Mouse (Mus musculus): ENCODE data around the gene Pycard. TPM values are rescaled to one million over a fixed set of nuclear protein-coding genes. Genes with fewer than 3 reads are reported as not detected.

The Pycard gene
- total RNA-seq, 2 experiments from 2014 or later: 5.6 to 13.6 TPM

DNA sequence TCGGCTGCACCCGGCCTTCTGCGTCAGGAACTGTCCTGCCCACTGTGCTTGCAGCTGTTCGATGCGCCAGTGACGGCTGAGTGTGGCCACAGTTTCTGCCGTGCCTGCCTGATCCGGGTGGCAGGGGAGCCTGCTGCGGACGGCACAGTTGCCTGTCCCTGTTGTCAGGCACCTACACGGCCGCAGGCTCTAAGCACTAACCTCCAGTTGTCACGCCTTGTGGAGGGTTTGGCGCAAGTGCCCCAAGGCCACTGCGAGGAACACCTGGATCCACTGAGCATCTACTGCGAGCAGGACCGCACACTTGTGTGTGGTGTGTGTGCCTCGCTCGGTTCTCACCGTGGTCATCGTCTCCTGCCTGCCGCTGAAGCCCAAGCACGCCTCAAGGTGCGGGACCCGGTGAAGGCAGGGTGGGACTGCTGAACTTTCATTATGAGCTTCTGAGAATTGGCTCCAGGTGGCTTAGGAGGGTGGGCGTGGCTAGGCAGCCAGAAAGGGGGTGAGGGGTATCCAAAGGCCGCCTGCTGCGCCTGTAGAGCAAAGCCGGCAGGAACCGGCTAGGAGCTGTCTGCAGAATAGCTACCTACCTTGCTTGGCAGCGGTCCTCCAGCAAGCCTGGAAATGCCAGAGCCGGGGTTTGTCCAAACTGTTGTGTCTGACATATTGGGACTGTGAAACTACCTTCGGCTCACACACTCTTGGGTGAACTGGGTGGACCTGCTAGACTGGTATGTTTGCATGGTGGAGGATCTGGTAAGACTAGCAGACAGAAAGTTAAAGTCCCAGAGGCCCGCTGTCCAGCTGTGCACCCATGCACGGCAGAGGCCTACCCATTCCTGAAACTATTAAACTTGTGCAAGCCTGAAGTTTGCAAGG is 11.1 kb upstream of the Pycard start:
- intact Hi-C loops (cut with DNase I): no loop called here
- DNase-seq: peak; percentile 25 to 61

DNA sequence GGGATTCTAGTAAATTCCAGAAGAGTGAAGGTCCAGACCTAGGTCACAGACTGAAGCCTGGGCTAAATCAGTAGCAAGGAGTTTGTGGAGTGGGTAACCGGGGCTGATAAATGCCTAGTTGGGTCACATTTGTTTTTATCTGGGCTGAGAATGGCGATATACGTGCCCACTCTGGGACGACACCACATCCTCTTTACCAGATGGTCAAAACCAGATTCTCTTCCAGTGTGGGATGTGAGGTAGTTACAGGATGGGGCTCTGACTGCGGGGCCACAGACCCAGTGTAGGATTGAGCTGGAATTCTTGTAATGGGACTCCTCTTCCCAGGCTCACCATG is 10.5 kb upstream of the Pycard start:
- intact Hi-C loops (cut with DNase I): no loop called here
- no peak for DNase-seq

DNA sequence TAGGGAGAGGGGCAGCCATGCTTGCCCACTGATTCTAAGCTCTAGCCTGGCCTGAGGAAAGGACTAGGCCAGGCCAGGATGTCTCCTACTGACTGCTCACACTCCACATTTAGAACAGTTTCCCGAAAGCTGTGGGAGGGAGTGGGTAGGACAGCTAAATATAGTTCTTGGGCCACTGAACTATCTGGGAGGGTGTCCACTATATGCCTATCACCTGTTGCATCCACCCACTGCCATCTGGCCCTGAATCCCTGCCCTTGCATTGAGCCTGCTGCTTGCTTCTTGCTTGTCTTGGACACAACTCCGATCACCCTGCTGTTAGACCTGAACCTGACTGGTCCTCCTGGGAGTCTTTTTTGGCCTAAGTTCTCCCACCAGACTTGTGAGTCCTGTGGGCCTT is 10.0 kb upstream of the Pycard start, which contains the start of gene Trim72:
Gene Trim72 (plus strand): TSS at position 262 of the 400 bp plus-strand sequence.
- intact Hi-C loops (cut with DNase I): no loop called here
- DNase-seq: peak; percentile 35 to 55

DNA sequence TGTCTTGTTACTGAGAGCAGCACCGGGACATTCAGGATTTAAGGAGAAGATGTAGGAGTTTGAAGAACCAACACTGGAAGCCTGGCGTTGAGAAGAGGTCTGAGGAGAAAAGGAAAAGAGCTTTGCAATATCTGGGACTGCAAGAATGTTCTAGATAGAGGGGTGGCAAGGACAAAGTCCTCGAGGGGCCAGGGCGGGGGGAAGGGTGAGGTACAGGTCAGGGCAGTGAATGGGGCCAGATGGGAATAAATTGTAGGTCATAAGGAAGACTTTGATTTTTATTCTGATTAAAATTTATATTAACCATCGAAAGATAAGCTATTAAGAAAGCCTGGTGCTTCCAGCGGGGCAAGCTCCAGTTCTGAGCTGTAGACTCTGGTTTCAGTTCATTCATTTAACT is 9.4 kb upstream of the Pycard start:
- intact Hi-C loops (cut with DNase I): no loop called here
- DNase-seq: no peak

DNA sequence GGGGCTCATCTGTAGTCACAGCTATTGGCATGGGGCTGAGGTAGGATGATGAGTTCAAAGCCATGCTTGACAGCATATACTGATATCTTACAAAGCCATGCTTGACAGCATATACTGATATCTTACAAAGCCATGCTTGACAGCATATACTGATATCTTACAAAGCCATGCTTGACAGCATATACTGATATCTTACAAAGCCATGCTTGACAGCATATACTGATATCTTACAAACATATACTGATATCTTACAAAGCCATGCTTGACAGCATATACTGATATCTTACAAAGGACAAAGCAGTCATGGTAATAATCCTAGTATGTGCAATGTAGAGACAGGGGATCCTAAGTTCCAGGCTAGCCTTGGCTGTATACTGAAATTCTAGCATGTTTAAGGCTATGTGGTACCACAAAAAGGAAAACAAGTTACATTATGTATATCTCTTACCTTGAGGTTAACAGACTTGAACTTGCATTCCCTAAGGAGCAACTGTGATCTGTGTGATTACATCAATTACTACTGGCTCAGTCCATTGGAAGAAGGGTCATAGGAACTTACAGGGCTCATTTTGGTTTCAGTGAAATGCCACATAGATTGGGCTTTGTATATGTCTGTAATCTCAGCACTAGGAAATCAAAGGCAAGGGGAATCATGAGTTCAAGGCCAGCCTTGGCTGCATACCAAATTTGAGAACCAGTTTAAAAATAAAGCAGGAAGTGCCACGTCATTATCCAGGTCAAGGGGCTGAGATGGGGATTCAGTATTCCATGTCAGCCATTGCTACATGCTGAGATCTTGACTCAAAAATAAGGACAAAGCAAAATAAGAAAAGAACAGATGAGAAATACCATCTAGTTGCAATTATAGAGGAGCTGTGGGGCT is 6.6 kb upstream of the Pycard start:
- no peak for DNase-seq
- intact Hi-C loops (cut with DNase I): no loop called here

DNA sequence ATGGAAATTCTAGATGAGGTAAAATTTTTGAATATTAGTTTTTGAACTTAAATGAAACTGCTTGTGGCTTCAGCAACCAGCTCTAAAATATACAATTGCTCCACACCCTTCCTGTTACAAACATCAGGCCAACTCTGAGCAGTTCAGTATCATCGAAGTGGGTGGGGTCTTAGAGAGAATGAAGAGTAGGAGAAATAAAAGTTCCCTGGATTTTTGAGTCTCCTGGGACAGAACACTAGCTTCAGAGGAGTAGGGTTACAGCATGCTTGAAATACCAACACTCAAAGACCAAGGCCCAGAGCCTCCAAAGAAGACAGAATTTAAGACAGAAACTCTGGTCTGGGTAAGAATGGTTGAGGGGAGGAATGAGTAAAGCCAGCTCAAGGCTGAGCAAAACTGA is 5.8 kb upstream of the Pycard start:
- intact Hi-C loops (cut with DNase I): no loop called here
- DNase-seq: no peak

DNA sequence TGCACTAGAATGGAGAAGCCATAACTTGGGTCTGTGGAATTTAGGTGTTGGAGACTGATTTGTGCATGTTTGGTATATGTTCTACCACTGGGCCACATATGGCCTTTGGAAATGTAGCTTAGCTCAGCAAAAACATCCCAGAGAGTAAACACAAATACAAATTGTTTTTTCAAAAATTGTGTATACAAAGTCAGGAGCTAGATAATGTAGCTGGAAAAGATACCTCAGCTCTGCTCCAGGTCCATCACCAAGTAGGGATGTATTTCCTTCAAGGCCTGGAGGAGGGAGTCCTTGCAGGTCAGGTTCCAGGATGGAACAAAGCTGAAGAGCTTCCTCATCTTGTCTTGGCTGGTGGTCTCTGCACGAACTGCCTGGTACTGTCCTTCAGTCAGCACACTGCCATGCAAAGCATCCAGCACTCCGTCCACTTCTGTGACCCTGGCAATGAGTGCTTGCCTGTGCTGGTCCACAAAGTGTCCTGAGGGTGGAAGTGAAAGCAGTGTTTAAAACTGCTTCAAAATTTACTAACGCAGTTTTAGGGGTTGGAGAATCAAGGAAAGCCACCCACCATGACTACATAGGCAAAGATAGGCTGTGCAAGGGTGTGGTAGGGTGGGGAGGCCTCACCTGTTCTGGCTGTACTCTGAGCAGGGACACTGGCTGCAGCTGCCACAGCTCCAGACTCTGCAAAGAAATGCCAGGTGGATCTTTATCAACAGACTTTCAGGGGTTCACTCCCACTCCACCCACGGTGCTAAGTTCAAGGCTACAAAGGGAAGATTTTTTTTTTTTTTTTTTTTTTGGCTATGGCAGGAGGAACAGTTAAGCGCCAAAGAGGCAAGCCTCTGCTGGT is 953 bp downstream of the Pycard start:
- intact Hi-C loops (cut with DNase I): no loop called here
- no peak for DNase-seq

DNA sequence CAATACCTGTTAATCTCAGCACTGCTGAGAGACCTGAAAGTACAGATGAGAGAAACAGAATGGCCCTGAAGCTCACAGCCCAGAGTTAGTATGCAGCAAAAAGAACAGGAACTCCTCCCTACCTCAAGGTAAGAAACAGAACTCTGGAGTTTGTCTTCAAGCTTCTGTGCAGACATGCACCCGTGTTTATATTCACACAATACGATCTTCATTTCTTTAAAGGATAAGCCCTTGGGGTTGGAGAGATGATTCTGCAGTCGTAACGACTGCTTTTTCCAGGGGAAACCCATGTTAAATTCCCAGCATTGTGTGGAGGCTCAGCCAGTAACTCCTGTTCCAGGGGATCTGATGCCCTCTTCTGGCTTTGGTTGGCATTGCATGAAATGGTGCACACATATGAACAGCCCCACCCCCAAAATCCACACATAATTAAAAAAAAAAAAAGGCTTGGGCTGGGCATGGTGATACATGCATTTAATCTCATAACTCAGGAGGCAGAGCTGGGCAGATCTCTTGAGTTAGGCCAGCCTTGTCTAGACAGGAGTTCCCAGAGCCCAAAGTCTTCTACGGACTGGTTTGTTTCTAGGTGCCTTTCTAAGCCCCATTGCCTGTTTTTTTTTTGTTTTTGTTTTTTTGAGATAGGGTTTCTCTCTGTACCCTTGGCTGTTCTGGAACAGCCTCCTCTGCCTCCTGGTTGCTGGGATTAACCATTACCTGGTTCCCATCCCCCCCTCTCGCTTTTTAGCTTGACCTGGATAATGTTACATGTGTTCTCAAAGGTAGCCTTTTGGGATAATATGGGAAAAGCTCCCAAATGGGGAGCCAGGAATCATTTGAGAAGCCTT is 1.8 kb downstream of the Pycard start:
- peak; percentile 75 to 84 for DNase-seq
- intact Hi-C loops (cut with DNase I): no loop called here

DNA sequence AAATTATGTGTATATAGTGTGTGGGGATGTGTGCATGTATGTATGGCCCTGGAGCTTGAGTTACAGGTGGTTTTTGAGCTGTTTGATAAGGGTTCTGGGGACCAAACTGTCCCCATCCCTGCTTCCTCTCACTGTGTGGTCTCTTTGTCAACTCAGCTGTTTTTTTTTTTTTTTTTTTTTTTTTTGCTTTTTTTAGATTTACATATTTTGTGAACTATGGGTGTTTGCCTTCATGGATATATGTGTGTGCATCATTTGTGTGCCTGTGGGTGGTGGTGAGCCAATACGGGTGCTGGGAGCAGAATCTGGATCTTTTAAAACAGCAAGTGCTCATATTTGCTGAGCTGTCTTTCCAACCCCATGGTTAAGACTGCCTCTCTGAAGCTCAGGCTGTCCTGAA is 4.8 kb downstream of the Pycard start:
- intact Hi-C loops (cut with DNase I): no loop called here
- DNase-seq: no peak

DNA sequence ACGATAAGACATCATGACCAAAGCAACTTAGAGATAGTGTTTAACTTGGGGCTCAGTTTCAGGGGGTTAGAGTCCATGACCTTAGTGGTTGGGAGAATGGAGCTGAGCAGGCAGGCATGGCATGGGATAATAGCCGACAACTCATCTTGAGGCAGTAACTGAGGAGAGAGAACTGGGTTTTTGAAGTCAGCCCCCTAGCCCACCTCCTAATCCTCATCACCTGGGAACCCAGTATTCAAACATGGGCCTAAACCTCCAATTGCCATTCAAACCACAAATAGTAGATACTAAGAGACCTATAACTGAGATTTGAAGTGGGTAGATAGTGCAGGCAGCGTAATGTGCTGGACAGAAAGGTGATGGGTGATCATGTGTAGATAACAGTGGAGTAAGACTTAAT is 13.1 kb downstream of the Pycard start:
- DNase-seq: no peak
- intact Hi-C loops (cut with DNase I): no loop called here

DNA sequence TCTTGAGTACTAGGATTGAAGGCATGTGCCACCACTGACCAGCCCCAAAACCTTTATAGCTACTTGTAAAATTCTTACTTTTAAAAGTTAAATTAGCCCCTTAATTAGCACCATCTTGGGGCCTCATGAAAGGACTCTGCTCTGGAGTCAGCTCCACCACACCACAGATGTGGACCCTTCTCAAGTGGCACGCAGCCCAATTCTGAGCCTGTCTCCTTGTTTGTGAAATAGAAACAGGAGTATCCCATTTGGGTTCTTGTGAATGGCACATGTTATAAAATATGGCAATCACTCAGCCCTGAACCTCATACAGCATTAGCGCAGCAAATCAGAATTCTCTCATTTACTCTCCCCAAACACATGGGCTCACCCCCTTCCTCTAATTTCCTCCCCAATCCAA is 14.8 kb downstream of the Pycard start:
- no peak for DNase-seq
- intact Hi-C loops (cut with DNase I): no loop called here

DNA sequence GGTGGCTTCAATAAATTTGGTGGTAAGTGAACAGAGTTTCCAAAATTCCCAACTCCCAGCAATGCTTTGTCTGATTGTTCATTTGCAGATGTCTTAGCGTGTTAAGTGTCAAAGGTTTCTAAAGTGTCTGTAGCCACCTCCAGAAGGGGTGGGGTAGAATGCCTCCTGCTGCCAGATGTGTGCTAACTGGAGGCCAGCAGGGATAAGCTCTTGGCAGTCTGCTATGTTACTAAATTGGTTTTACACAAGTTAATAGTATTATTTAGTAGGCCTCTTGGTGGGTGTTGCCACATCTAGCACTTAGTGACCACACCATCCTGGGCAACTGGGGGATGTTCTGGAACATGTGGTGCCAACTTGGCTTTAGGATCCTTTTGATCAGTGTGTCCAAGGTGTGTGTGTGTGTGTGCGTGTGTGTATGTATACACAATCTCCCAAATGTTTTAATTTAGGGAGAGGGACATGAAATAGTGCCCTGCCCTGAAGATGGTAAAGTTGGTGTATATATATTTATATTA is 19.2 kb downstream of the Pycard start:
- intact Hi-C loops (cut with DNase I): no loop called here
- DNase-seq: peak; percentile 19 to 37

DNA sequence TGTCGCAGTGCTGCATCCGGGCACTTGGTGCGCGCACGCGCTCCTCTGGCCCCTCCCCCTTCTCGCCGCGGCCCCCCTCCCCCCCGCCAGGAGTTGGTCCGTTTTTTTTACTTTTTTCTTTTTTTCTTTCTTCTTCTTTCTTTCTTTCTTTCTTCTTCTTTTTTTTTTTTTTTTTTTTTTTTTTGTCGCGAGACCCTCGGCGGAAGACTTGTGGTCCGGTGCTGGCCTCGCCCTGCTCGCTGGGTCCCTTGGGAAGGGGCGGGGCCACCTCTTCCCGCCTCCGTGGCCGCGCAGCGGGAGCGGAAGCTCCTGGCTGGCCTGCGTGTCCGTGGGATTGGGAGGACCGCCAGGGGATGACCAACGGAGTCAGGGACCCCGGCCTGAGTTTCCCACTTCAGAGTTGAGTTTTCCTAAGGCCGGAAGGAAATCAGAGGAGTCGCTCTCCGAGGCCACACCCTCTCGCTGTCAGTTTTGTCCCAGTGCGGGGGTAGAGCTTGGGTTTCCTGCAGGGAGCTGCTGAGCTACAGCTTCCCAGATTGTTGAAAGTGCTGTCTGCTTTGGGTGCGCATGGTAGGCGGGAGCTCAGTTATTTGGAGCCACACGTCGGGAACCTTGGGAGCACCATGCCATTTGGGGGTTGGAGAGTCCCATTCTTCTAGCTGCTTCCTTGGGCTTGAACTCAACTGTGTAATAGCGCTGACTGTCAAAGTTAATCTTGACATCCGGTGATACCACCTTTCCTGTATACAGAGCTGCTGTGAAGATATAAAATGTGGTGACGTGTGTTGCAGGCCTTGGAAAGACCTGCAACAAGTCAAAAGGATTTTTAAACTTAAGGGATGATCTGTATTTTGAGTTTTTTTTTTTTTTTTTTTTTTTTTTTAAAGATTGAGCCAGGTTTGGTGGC is 25.5 kb downstream of the Pycard start:
- peak; percentile 87 to 89 for DNase-seq
- intact Hi-C loops (cut with DNase I): loop anchor here (2.0 kb wide), 1 partner anchor 31 kb away; no protein-coding TSS in a partner anchor

DNA sequence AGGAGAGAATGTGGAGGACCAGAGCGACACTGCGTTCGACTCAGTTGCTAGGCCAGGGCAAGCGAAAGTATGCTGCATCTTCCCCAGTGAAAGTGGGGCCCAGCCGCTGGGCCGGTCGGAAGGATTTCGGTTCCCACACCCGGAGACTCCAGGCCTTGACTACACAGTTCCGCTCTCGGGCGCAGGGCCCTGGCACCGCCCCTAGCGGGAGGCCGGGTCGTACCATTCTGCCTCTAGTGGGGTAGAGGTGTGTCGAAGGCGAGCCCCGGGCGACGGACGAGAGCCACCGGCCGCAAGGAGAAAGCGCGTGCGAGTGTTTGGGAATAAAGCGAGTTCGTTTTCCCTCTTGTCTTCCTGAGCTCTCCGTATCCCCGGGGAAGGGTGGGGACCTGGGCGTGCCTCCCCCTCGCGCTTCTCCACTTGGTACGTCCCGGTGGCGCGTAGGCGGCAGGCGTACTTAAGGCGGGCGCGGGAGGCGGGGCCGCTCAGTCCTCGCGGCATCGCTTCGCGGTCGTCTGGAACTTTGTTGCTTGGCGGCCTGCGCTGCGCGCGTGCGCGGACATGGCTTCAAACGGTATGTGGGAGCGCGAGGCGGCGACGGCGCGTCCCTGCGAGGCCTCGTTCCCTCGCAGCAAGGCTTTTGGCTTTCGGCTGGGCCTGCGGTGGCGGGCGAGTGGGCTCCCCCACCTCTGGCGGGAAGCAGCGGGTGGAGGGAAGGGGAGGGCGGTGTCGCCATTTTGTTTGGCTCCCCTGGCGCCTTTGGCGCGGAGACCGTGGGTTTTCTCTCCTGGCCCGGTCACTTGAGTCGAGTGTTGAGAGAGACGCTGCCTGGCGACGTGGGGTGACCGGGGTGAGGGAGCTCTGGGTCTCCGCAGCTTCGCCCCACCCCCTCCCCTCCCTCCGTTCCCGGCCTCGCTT is 26.4 kb downstream of the Pycard start, which contains the start of gene Fus:
Gene Fus (plus strand): TSS at position 454 of the 918 bp plus-strand sequence.
- intact Hi-C loops (cut with DNase I): loop anchor here (2.0 kb wide), 1 partner anchor 30 kb away; no protein-coding TSS in a partner anchor
- peak; percentile 97 to 98 for DNase-seq

DNA sequence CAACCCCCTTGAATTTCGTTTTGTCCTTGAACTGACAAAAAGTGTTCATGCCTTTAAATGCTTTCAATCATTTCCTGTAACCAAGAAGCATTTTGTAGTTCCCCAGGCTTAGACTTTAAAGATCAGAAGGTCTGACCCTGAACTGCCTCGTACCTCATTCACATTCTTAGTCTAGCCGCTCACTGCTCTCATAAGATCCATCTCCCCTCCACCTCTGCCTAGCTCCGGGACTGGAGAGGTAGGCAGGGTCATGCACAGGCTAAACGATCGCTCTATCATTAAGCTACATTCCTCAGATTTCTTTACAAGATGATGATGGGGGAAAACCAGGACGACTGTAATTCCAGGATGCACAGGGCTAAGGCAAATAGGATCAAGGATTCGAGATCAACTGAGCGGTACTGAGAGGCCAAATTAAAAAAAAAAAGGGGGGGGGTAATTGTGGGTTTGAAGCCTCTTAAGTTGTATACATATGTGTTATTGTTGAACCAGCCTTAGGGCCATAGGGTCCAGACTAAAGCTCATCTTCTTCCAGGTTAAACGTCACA is 27.2 kb downstream of the Pycard start:
- DNase-seq: peak in 1 of 2 experiments; percentile 18
- intact Hi-C loops (cut with DNase I): loop anchor here (2.0 kb wide), 1 partner anchor 30 kb away; no protein-coding TSS in a partner anchor

DNA sequence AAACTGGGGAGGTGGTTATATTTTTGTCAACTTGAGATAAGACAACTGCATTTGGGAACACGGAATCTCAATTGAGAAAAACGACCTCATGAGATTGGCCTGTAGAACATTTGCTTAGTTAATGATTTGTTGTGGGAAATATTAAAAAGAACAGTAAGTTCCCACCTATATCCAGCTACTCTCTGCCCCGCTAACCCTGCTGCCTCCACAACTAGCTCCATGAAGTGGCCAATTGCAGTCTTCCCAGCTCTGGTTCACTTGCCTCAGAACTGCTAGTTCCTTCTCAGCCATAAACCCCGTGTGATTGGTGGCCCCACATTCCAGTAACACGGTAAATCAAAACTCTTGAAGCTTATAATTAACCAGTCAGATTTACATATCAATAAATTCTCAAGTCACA is 34.3 kb downstream of the Pycard start:
- intact Hi-C loops (cut with DNase I): no loop called here
- no peak for DNase-seq

Measured in heart, postnatal 14 days (tissue).